Mouse (Mus musculus) heart, adult 2 months (tissue): Measurements from ENCODE around the gene Ankrd34a. TPM values are rescaled to one million over a fixed set of nuclear protein-coding genes. Genes with fewer than 3 reads are reported as not detected.

ENCODE experiments used
- DNase-seq, 2 experiments: peaks; one replicate each; pipeline ENCODE4 v3.0.0; 2021
- H3K27ac ChIP-seq: fragments of 200-600 bp; 2 replicates; pipeline ENCODE4 v1.8.1; 2022
- H3K27me3 ChIP-seq: fragments of 200-500 bp; 2 replicates; pipeline ENCODE4 v1.6.1; 2012; ENCODE audit warnings: mild to moderate bottlenecking, low read length, inconsistent platforms, mixed read lengths; ENCODE audit not compliant: control insufficient read depth, insufficient read depth
- H3K36me3 ChIP-seq: fragments of 200-500 bp; 2 replicates; pipeline ENCODE4 v1.6.1; 2012; ENCODE audit warnings: low read length, inconsistent platforms; ENCODE audit not compliant: control insufficient read depth, insufficient read depth
- H3K4me1 ChIP-seq: fragments of 200-500 bp; 2 replicates; pipeline ENCODE4 v1.6.1; 2011; ENCODE audit warnings: low read length; ENCODE audit not compliant: control insufficient read depth, insufficient read depth
- H3K4me3 ChIP-seq: fragments of 200-600 bp; 2 replicates; pipeline ENCODE4 v1.8.1; 2022
- H3K79me2 ChIP-seq: fragments of 200-500 bp; replicated peaks from 2 replicates; pipeline ENCODE4 v1.6.1; 2012; ENCODE audit warnings: mild to moderate bottlenecking, inconsistent platforms, low read length, moderate library complexity, mixed read lengths; ENCODE audit not compliant: control insufficient read depth, insufficient read depth
- H3K9ac ChIP-seq: fragments of 200-500 bp; 2 replicates; pipeline ENCODE4 v1.6.1; 2012; ENCODE audit warnings: low read depth, mild to moderate bottlenecking, control low read depth, inconsistent platforms, low read length, mixed read lengths
- CTCF ChIP-seq: fragments of 200-600 bp; IDR thresholded peaks from 2 replicates; pipeline ENCODE4 v1.8.1; 2022; ENCODE audit warnings: antibody characterized with exemption, mild to moderate bottlenecking, moderate library complexity
- EP300 ChIP-seq: fragments of 200-500 bp; IDR thresholded peaks from 2 replicates; pipeline ENCODE4 v1.6.1; 2011; ENCODE audit warnings: low read depth, low read length, control low read depth; ENCODE audit not compliant: insufficient read depth
- POLR2A ChIP-seq: fragments of 200-500 bp; IDR thresholded peaks from 2 replicates; pipeline ENCODE4 v1.6.1; 2011; ENCODE audit warnings: mild to moderate bottlenecking, low read depth, low read length, control low read depth; ENCODE audit not compliant: insufficient read depth
- whole genome bisulfite sequencing: fragments of 180-500 bp; shearing (Covaris S2); methylation state at CpG from one replicate; pipeline ENCODE4 v1.1.7; 2018; 5-methylcytosine and 5-hydroxymethylcytosine counted together
- intact Hi-C: fragments of 180-260 bp; cut with DNase I; formaldehyde crosslinking; loops from one replicate; pipeline ENCODE4 v1.15.1; 2025
- polyA plus RNA-seq: library from polyadenylated mRNA; depleted of rRNA; stranded (reverse); fragments of >200 nt; gene quantifications from 2 replicates; pipeline ENCODE4 v1.2.3, GENCODE M21; 2012
- total RNA-seq, 2 experiments: library from RNA; stranded (reverse); gene quantifications; 2 replicates each; pipeline ENCODE4 v1.2.3; 2021

Ankrd34a gene
- total and polyA plus RNA-seq, 3 experiments, result 1.3 to 2.4 (median 2.1) TPM

GRCm38 (mm10) chr3:96551890-96552289 is 44.5 kb upstream of the Ankrd34a start:
- Histone ChIP-seq H3K36me3 (peaks cover 3% of the 10 kb centered on the region), H3K9ac (peak overlapping the region; percentile 70), H3K4me1 (peaks cover 23% of the 10 kb centered on the region), H3K79me2 (no peaks in the 10 kb centered on the region), H3K27ac (peak overlapping the region; percentile 99), H3K27me3 (no peaks in the 10 kb centered on the region), H3K4me3 (no peak overlapping the region)
- DNase-seq, result peak in 1 of 2 experiments; percentile 21
- WGBS, result 26% methylated on average over 7 of the region's 7 CpGs
- TF ChIP-seq CTCF, result no peak
- peak; percentile 80; the same call in 1 of the 2 replicates for TF ChIP-seq EP300
- intact Hi-C loops, result loop anchor here (1.0 to 10.0 kb wide), 2 partner anchors 28 to 557 kb away; partner anchors contain the start of gene Plekho1

DNA sequence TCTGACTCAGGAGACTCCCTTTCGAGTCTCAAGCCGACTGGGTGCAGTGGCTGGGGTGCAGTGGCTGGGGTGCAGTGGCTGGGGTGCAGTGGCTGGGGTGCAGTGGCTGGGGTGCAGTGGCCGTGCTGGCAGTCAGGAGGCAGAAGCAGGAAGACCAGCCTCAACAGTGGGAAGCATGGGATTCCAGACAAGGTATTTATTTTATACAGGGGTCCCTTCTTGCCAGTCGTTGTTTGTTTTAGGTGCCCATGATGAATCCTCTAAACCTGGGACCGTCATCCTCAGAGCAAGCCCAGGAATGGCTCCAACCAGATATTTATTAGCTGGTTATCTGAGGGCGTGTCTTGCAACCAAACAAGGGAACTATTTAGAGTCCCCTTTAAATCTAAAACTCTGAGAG is 42.8 kb upstream of the Ankrd34a start:
- Histone ChIP-seq H3K4me1 (peaks cover 21% of the 10 kb centered on the region), H3K27ac (peak overlapping the region; percentile 99), H3K4me3 (no peak overlapping the region), H3K79me2 (0 out of 2 replicates have a peak, but pooled peaks cover 2% of the 10 kb centered on the region), H3K27me3 (no peaks in the 10 kb centered on the region), H3K9ac (no peak overlapping the region), H3K36me3 (peaks cover 3% of the 10 kb centered on the region)
- no peak for DNase-seq
- 57% methylated on average over 6 of the region's 6 CpGs for WGBS
- intact Hi-C loops, result loop anchor here (10.0 kb wide), 1 partner anchor 559 kb away; the partner anchor contains the start of gene Plekho1
- TF ChIP-seq POLR2A, result no peak

DNA sequence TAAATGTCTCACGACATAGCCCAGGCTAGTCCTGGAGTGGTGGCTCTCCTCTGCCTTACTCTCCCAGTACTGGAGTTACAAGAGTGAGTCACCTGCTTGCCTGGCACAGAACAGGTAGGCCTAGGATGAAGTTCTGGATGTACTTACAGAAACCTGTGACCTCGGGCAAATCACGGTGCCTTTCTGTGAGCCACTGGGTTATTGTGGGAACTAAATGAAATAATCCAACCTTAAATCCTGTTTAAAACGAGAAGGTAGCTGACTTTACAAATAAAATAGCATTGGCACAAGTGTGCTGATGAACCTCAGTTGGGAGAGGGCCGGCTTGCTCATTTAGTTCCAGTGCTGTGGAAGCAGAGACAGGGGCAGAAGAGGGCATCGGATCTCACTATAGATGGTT is 42.2 kb upstream of the Ankrd34a start:
- intact Hi-C loops, result loop anchor here (10.0 kb wide), 1 partner anchor 559 kb away; the partner anchor contains the start of gene Plekho1
- H3K27ac ChIP-seq, result peak overlapping the region; percentile 99
- no peak for DNase-seq
- H3K4me1 ChIP-seq, result peaks cover 21% of the 10 kb centered on the region
- H3K27me3 ChIP-seq, result no peaks in the 10 kb centered on the region
- no peak overlapping the region for H3K4me3 ChIP-seq
- WGBS, result 72% methylated on average over 6 of the region's 6 CpGs
- H3K79me2 ChIP-seq, result 0 out of 2 replicates have a peak, but pooled peaks cover 2% of the 10 kb centered on the region
- no peak overlapping the region for H3K9ac ChIP-seq
- peaks cover 3% of the 10 kb centered on the region for H3K36me3 ChIP-seq
- TF ChIP-seq EP300, result no peak
- TF ChIP-seq CTCF, result no peak
- TF ChIP-seq POLR2A, result no peak

DNA sequence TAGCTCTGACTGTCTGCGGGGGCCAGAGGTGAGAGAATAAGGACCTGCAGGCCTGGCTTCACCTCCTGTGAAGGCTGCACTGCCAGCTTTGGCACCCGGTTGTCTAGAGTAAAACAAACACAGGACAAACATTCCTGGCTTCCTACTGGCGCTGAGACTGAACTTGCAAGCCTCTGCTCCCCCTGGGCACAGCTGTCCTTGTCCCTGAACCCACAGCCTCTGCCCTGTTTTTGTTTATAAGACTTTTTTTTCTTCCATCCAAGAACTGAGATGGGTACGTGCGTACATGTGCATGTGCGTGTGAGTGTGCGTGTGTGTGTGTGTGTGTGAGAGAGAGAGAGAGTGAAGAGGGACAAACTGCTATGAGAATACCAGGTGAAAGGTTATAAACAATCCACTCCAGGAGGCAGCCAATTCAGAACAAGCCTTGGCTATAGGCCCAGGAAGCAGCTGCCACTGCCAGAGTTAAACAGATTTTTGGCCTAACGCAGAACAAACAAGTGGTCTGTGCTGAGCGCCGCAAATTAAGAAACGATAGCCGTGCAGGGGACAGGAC is 41.3 kb upstream of the Ankrd34a start:
- WGBS, result 5% methylated on average over 12 of the region's 12 CpGs
- H3K4me1 ChIP-seq, result peaks cover 21% of the 10 kb centered on the region

GRCm38 (mm10) chr3:96555999-96556614 is 40.3 kb upstream of the Ankrd34a start:
- intact Hi-C loops, result loop anchor here (10.0 kb wide), 1 partner anchor 561 kb away; the partner anchor contains the start of gene Plekho1
- peak overlapping the region; percentile 66 for H3K4me3 ChIP-seq
- peak overlapping the region; percentile 78 for H3K9ac ChIP-seq
- peak overlapping the region; percentile 99 for H3K27ac ChIP-seq
- H3K36me3 ChIP-seq, result peaks cover 12% of the 10 kb centered on the region
- DNase-seq, result no peak
- no peaks in the 10 kb centered on the region for H3K27me3 ChIP-seq
- H3K4me1 ChIP-seq, result peaks cover 20% of the 10 kb centered on the region
- 36% methylated on average over 15 of the region's 15 CpGs for WGBS
- peaks cover 6% of the 10 kb centered on the region; the same call in 1 of the 2 replicates for H3K79me2 ChIP-seq
- TF ChIP-seq CTCF (no peak), EP300 (no peak), POLR2A (no peak)

More for the DNA sequence above, 41.3 kb upstream of the Ankrd34a start:
- peak overlapping the region; percentile 99 for H3K27ac ChIP-seq
- TF ChIP-seq EP300 (peak; percentile 99), CTCF (no peak), POLR2A (peak; percentile 82)
- no peaks in the 10 kb centered on the region for H3K27me3 ChIP-seq
- peak overlapping the region; percentile 64 for H3K9ac ChIP-seq
- intact Hi-C loops, result loop anchor here (10.0 kb wide), 1 partner anchor 560 kb away; the partner anchor contains the start of gene Plekho1
- H3K4me3 ChIP-seq, result peak overlapping the region; percentile 66
- peaks cover 3% of the 10 kb centered on the region for H3K36me3 ChIP-seq
- peaks cover 4% of the 10 kb centered on the region; the same call in 1 of the 2 replicates for H3K79me2 ChIP-seq
- DNase-seq, result peak; percentile 86 to 91
